Mouse (Mus musculus) olfactory bulb, adult 2 months (tissue): ENCODE measurements around the gene H1foo.

Experiments
- CTCF ChIP-seq: fragments of 200-500 bp; IDR thresholded peaks from 2 replicates; pipeline ENCODE4 v1.5.1; 2012; ENCODE audit warnings: low read depth, mild to moderate bottlenecking, low read length, moderate library complexity; ENCODE audit not compliant: insufficient read depth
- POLR2A ChIP-seq: fragments of 200-500 bp; IDR thresholded peaks from 2 replicates; pipeline ENCODE4 v1.6.1; 2012; ENCODE audit warnings: mild to moderate bottlenecking, low read depth, low read length, moderate library complexity; ENCODE audit not compliant: insufficient read depth

GRCm38 (mm10) chr6:115901062-115901461 is 43.7 kb upstream of the H1foo start:
- TF ChIP-seq CTCF (peak; percentile 76), POLR2A (no peak)
